Mouse (Mus musculus) spleen, adult 10 weeks (tissue): ENCODE results near the gene Szt2. TPM values are rescaled to one million over a fixed set of nuclear protein-coding genes. Genes with fewer than 3 reads are reported as not detected.

ENCODE experiments used
- polyA plus RNA-seq: library from polyadenylated mRNA; stranded (reverse); fragments of 350-450 nt; fragmentation: Illumina TruSeq; extraction: RNeasy Lipid Tissue Mini Kit (QIAGEN cat#74804); gene quantifications from one replicate; pipeline ENCODE4 v1.2.3, GENCODE M21; 2015; ENCODE audit warnings: low replicate concordance; ENCODE audit not compliant: insufficient read depth

Gene Szt2
- 22.7 TPM for polyA plus RNA-seq

GRCm38 (mm10) chr4:118409142-118409900 is at the start of gene Szt2, which contains the start of gene Med8:
Szt2 (minus strand) TSS chr4:118409273.
Med8 (plus strand) TSS chr4:118409337.

GRCm38 (mm10) chr4:118457345-118457975 is 48.4 kb upstream of the Szt2 start, which contains the start of gene Mpl:
Mpl (minus strand) TSS chr4:118457513.

GRCm38 (mm10) chr4:118436820-118437603 is 27.9 kb upstream of the Szt2 start, which contains the start of gene Cdc20:
Cdc20 (minus strand) TSS chr4:118437352.

GRCm38 (mm10) chr4:118427768-118428451 is 18.8 kb upstream of the Szt2 start, which contains the start of gene Elovl1:
Elovl1 (plus strand) TSS chr4:118428093.

Other genes with a start within 250 kb of the Szt2 start
- 32.2 TPM for gene Kdm4a, start 229.2 kb downstream of the Szt2 start, polyA plus RNA-seq
- 1.7 TPM for gene Ptprf, start 117.9 kb downstream of the Szt2 start, polyA plus RNA-seq
- gene Med8, start 64 bp upstream of the Szt2 start, polyA plus RNA-seq = 85.4 TPM
- gene Elovl1, start 18.8 kb upstream of the Szt2 start, polyA plus RNA-seq = 86.9 TPM
- gene Cdc20, start 28.1 kb upstream of the Szt2 start, polyA plus RNA-seq = 8.3 TPM
- 1.3 TPM for gene Mpl, start 48.2 kb upstream of the Szt2 start, polyA plus RNA-seq
- gene Tie1, start 80.8 kb upstream of the Szt2 start, polyA plus RNA-seq = 7.6 TPM
- not detected for gene 2610528J11Rik, start 117.7 kb upstream of the Szt2 start, polyA plus RNA-seq
- not detected for gene Tmem125, start 134.8 kb upstream of the Szt2 start, polyA plus RNA-seq
- not detected for gene Cfap57, start 211.5 kb upstream of the Szt2 start, polyA plus RNA-seq
- 91.8 TPM for gene Ebna1bp2, start 211.5 kb upstream of the Szt2 start, polyA plus RNA-seq
- not detected for gene Olfr62, start 249.7 kb upstream of the Szt2 start, polyA plus RNA-seq